Mouse (Mus musculus): ENCODE data around the gene Slc30a1. TPM values are rescaled to one million over a fixed set of nuclear protein-coding genes. Genes with fewer than 3 reads are reported as not detected.

Slc30a1 gene
- polyA plus RNA-seq, 1 experiment from 2014 or later, result 1.2 TPM

GRCm38 (mm10) chr1:191952733-191953335 is 46.3 kb downstream of the Slc30a1 start:
- Histone ChIP-seq H3K27me3 (ENCODE audit: low read depth, poor library complexity, severe bottlenecking) (no peaks in the 10 kb centered on the region), H3K36me3 (no peaks in the 10 kb centered on the region), H3K4me1 (no peaks in the 10 kb centered on the region), H3K27ac (replicated peaks) (no peak overlapping the region), H3K4me3 (no peak overlapping the region), H3K9me3 (replicated peaks) (no peaks in the 10 kb centered on the region)
- no peak for DNase-seq (ENCODE audit: low spot score)
- WGBS, result 91% methylated on average over 11 of the region's 11 CpGs

GRCm38 (mm10) chr1:191955101-191955500 is 48.5 kb downstream of the Slc30a1 start:
- DNase-seq (ENCODE audit: low spot score), result no peak
- Histone ChIP-seq H3K27me3 (ENCODE audit: low read depth, poor library complexity, severe bottlenecking) (no peaks in the 10 kb centered on the region), H3K36me3 (no peaks in the 10 kb centered on the region), H3K4me3 (no peak overlapping the region), H3K9me3 (replicated peaks) (no peaks in the 10 kb centered on the region), H3K27ac (replicated peaks) (no peak overlapping the region), H3K4me1 (no peaks in the 10 kb centered on the region)
- WGBS, result 68% methylated on average over 3 of the region's 3 CpGs

GRCm38 (mm10) chr1:191956261-191956660 is 49.7 kb downstream of the Slc30a1 start:
- no peak overlapping the region; the same call in 1 of the 2 replicates for H3K27ac ChIP-seq (replicated peaks)

GRCm38 (mm10) chr1:191956871-191957270 is 50.3 kb downstream of the Slc30a1 start:
- Histone ChIP-seq H3K27ac (replicated peaks) (no peak overlapping the region), H3K9me3 (replicated peaks) (no peaks in the 10 kb centered on the region), H3K27me3 (ENCODE audit: low read depth, poor library complexity, severe bottlenecking) (no peaks in the 10 kb centered on the region), H3K4me3 (no peak overlapping the region), H3K36me3 (no peaks in the 10 kb centered on the region), H3K4me1 (no peaks in the 10 kb centered on the region)
- no peak for DNase-seq (ENCODE audit: low spot score)
- 94% methylated on average over 2 of the region's 2 CpGs for WGBS

More at GRCm38 (mm10) chr1:191956261-191956660, 49.7 kb downstream of the Slc30a1 start:
- Histone ChIP-seq H3K4me3 (no peak overlapping the region), H3K9me3 (replicated peaks) (no peaks in the 10 kb centered on the region), H3K36me3 (no peaks in the 10 kb centered on the region), H3K4me1 (no peaks in the 10 kb centered on the region), H3K27me3 (ENCODE audit: low read depth, poor library complexity, severe bottlenecking) (no peaks in the 10 kb centered on the region)
- DNase-seq (ENCODE audit: low spot score), result no peak
- WGBS, result 75% methylated on average over 3 of the region's 3 CpGs

GRCm38 (mm10) chr1:191957321-191957720 is 50.8 kb downstream of the Slc30a1 start:
- 91% methylated on average over 3 of the region's 3 CpGs for WGBS
- Histone ChIP-seq H3K4me3 (no peak overlapping the region), H3K4me1 (no peaks in the 10 kb centered on the region), H3K27me3 (ENCODE audit: low read depth, poor library complexity, severe bottlenecking) (no peaks in the 10 kb centered on the region), H3K9me3 (replicated peaks) (no peaks in the 10 kb centered on the region), H3K27ac (replicated peaks) (no peak overlapping the region), H3K36me3 (no peaks in the 10 kb centered on the region)
- DNase-seq (ENCODE audit: low spot score), result no peak

GRCm38 (mm10) chr1:191960946-191961345 is 54.4 kb downstream of the Slc30a1 start:
- Histone ChIP-seq H3K36me3 (no peaks in the 10 kb centered on the region), H3K27ac (replicated peaks) (no peak overlapping the region), H3K27me3 (ENCODE audit: low read depth, poor library complexity, severe bottlenecking) (no peaks in the 10 kb centered on the region), H3K4me3 (no peak overlapping the region), H3K9me3 (replicated peaks) (no peaks in the 10 kb centered on the region), H3K4me1 (0 out of 2 replicates have a peak, but pooled peaks cover 2% of the 10 kb centered on the region)
- no peak for DNase-seq (ENCODE audit: low spot score)
- WGBS, result 75% methylated on average over 2 of the region's 2 CpGs

Other genes starting within 250 kb of the Slc30a1 start
- gene Lpgat1, start 188.9 kb upstream of the Slc30a1 start, polyA plus RNA-seq (2016; fragmentation: Nextera tagmentation; extraction: Ambion mirVana), result 18.1 and 19.0 TPM in 2 replicates
- 63.3 and 66.6 TPM in 2 replicates for gene Nek2, start 85.3 kb upstream of the Slc30a1 start, polyA plus RNA-seq (2016; fragmentation: Nextera tagmentation; extraction: Ambion mirVana)
- 0.62 and 0.82 TPM in 2 replicates for gene Rd3, start 70.6 kb downstream of the Slc30a1 start, polyA plus RNA-seq (2016; fragmentation: Nextera tagmentation; extraction: Ambion mirVana)
- 3.3 and 3.6 TPM in 2 replicates for gene Traf5, start 185.8 kb downstream of the Slc30a1 start, polyA plus RNA-seq (2016; fragmentation: Nextera tagmentation; extraction: Ambion mirVana)
- gene Rcor3, start 231.3 kb downstream of the Slc30a1 start, polyA plus RNA-seq (2016; fragmentation: Nextera tagmentation; extraction: Ambion mirVana), result 16.0 and 19.0 TPM in 2 replicates